Mouse (Mus musculus): ENCODE results near the gene Tor2a. TPM values are rescaled to one million over a fixed set of nuclear protein-coding genes. Genes with fewer than 3 reads are reported as not detected.

Gene Tor2a
- total and polyA plus RNA-seq, 3 experiments, result 54.7 to 62.2 TPM; not detected in 1

- no peaks in the 10 kb centered on the region for H3K4me1 ChIP-seq (ENCODE audit: control insufficient read depth in 1 of 2, insufficient read depth in 2 of 2, low read length in 2 of 2)
- H3K27me3 ChIP-seq (ENCODE audit: control insufficient read depth in 1 of 2, insufficient read depth in 2 of 2, low read length in 2 of 2), result peaks cover 0 to 3% of the 10 kb centered on the region in 2 experiments; a peak in 1 of 4 replicates
- H3K79me2 ChIP-seq (ENCODE audit: control insufficient read depth, insufficient read depth, low read length, poor library complexity), result no peaks in the 10 kb centered on the region
- no peak for DNase-seq (ENCODE audit: low read depth, low spot score)
- H3K9ac ChIP-seq (ENCODE audit: control insufficient read depth, low read depth, low read length, poor library complexity, severe bottlenecking), result no peak overlapping the region
- H3K27ac ChIP-seq (ENCODE audit: control insufficient read depth, low read depth, low read length), result no peak overlapping the region
- no peaks in the 10 kb centered on the region for H3K9me3 ChIP-seq (replicated peaks; ENCODE audit: insufficient read depth, low read length)
- H3K36me3 ChIP-seq (ENCODE audit: control insufficient read depth in 1 of 2, insufficient read depth in 2 of 2, low read length in 2 of 2), result no peaks in the 10 kb centered on the region
- H3K4me3 ChIP-seq (ENCODE audit: control insufficient read depth in 1 of 2, insufficient read depth in 1 of 2, low read depth in 2 of 2, low read length in 2 of 2), result no peak overlapping the region
- TF ChIP-seq RCOR1 (IDR thresholded peaks at IDR 0.05; ENCODE audit: low read depth, low read length) (no peak), TCF12 (IDR thresholded peaks at IDR 0.05; ENCODE audit: low read depth, low read length) (no peak), ETS1 (IDR thresholded peaks at IDR 0.05; ENCODE audit: low read depth, low read length) (no peak), MAZ (IDR thresholded peaks at IDR 0.05; ENCODE audit: low read depth, low read length) (no peak), TBP (IDR thresholded peaks at IDR 0.05; ENCODE audit: low read depth, low read length) (no peak), USF1 (IDR thresholded peaks at IDR 0.05; ENCODE audit: low read depth, low read length) (no peak), CTCF (IDR thresholded peaks at IDR 0.05 in 2 of 3, conservative IDR thresholded peaks at IDR 0.05 in 1 of 3; ENCODE audit: control insufficient read depth in 1 of 3, insufficient read depth in 1 of 3, low read depth in 2 of 3, low read length in 3 of 3, poor library complexity in 1 of 3, severe bottlenecking in 1 of 3) (no peak), MXI1 (IDR thresholded peaks at IDR 0.05; ENCODE audit: low read depth, low read length) (no peak), ELF1 (IDR thresholded peaks at IDR 0.05; ENCODE audit: low read depth, low read length) (no peak), ZMIZ1 (IDR thresholded peaks at IDR 0.05; ENCODE audit: low read depth, low read length) (no peak), JUND (IDR thresholded peaks at IDR 0.05; ENCODE audit: low read depth, low read length) (no peak), MYC (IDR thresholded peaks at IDR 0.05; ENCODE audit: low read depth, low read length) (no peak), MAFK (IDR thresholded peaks at IDR 0.05; ENCODE audit: borderline replicate concordance, low read depth, low read length) (no peak), ZC3H11A (IDR thresholded peaks at IDR 0.05; ENCODE audit: low read depth, low read length) (no peak)
Observed at GRCm38 (mm10) chr2:32739311-32739710, 17.7 kb upstream of the Tor2a start.

DNA sequence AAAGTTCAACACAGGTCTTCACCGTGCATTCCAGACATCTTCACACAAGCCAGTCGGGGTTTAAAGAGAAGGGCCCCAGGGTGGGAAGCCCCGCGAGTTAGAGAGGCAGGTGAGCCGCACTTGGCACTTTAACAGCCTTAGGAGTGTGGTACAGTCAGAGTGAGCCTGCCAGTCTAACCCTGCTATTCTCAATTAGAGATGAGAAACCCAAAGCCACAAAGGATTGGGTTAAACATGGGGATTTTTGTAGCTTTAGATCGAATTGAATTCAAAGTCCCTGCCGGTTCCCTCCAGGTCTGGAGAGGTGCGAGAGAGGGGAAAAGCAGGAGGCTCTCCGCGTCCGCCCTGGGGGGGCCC lies 16.1 kb upstream of the Tor2a start, which contains the start of gene 6330409D20Rik:
TSS of gene 6330409D20Rik (minus strand) at position 101 of the 357 bp plus-strand sequence.
- TF ChIP-seq ETS1 (IDR thresholded peaks at IDR 0.05; ENCODE audit: low read depth, low read length) (no peak), KAT2A (conservative IDR thresholded peaks at IDR 0.05; ENCODE audit: low read depth, low read length) (no peak), GATA1 (IDR thresholded peaks at IDR 0.05; ENCODE audit: low read depth, low read length) (no peak), TCF12 (IDR thresholded peaks at IDR 0.05; ENCODE audit: low read depth, low read length) (no peak), ELF1 (IDR thresholded peaks at IDR 0.05; ENCODE audit: low read depth, low read length) (no peak), ZMIZ1 (IDR thresholded peaks at IDR 0.05; ENCODE audit: low read depth, low read length) (no peak), CHD1 (IDR thresholded peaks at IDR 0.05; ENCODE audit: low read depth, low read length) (no peak), MAX (IDR thresholded peaks at IDR 0.05; ENCODE audit: low read length) (no peak), POLR2A (IDR thresholded peaks at IDR 0.05; ENCODE audit: control insufficient read depth in 1 of 2, insufficient read depth in 1 of 2, low read depth in 1 of 2, low read length in 2 of 2, poor library complexity in 1 of 2) (no peak), BHLHE40 (IDR thresholded peaks at IDR 0.05; ENCODE audit: borderline replicate concordance, low read depth, low read length) (no peak), MEF2A (IDR thresholded peaks at IDR 0.05; ENCODE audit: extremely low read depth, insufficient replicate concordance, low read depth, low read length, poor library complexity, severe bottlenecking) (no peak), TBP (IDR thresholded peaks at IDR 0.05; ENCODE audit: low read depth, low read length) (no peak), RAD21 (IDR thresholded peaks at IDR 0.05; ENCODE audit: low read depth, low read length) (no peak), POLR2AphosphoS2 (IDR thresholded peaks at IDR 0.05; ENCODE audit: low read length) (no peak), NRF1 (IDR thresholded peaks at IDR 0.05; ENCODE audit: insufficient read depth, low read depth, low read length, poor library complexity, severe bottlenecking) (no peak), USF2 (IDR thresholded peaks at IDR 0.05; ENCODE audit: borderline replicate concordance in 1 of 2, insufficient read depth in 1 of 2, low read depth in 1 of 2, low read length in 2 of 2) (no peak)
- Histone ChIP-seq H3K9ac (ENCODE audit: control insufficient read depth, low read depth, low read length, poor library complexity, severe bottlenecking) (no peak within 1 kb of the TSS), H3K27ac (ENCODE audit: control insufficient read depth, low read depth, low read length) (no peak within 1 kb of the TSS), H3K4me3 (ENCODE audit: control insufficient read depth in 1 of 2, insufficient read depth in 1 of 2, low read depth in 2 of 2, low read length in 2 of 2) (no peak within 1 kb of the TSS), H3K79me2 (ENCODE audit: control insufficient read depth, insufficient read depth, low read length, poor library complexity) (no peaks in the 10 kb centered on the region), H3K36me3 (ENCODE audit: control insufficient read depth in 1 of 2, insufficient read depth in 2 of 2, low read length in 2 of 2) (no peaks in the 10 kb centered on the region), H3K4me1 (ENCODE audit: control insufficient read depth in 1 of 2, insufficient read depth in 2 of 2, low read length in 2 of 2) (no peaks in the 10 kb centered on the region), H3K27me3 (ENCODE audit: control insufficient read depth in 1 of 2, insufficient read depth in 2 of 2, low read length in 2 of 2) (peaks cover 0 to 3% of the 10 kb centered on the region in 2 experiments; a peak in 1 of 4 replicates), H3K9me3 (replicated peaks; ENCODE audit: insufficient read depth, low read length) (no peaks in the 10 kb centered on the region)
- DNase-seq (ENCODE audit: low read depth, low spot score), result no peak
